Mouse (Mus musculus): ENCODE measurements at regions not wholly inside any gene's neighbourhood (a gene's known extent, or its start where the extent isn't known, plus 50 kb on each side); places are given as distances from the start of the nearest gene placed in this dataset.

DNA sequence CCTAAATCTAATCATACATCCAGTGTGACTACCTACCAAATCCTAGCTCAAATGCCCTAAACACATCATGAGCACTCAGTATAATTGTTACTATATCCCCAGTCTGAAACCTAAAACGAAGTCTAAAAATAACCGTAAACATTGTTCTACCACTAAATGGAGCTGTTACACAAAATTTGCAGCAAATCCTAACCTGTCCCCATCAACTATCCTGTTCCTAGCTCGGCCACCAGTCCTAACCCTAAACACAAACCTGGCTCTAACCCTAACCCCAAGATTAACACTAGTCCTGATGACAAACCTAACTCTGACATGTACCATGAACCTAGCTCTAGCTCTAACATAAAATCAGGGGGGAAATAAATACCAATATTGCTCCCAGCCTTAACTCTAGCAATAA lies 69.5 kb downstream of the Olfr1505 start:
- TF ChIP-seq CTCF (IDR thresholded peaks at IDR 0.05; ENCODE audit: extremely low read depth, insufficient read depth, insufficient read length, insufficient replicate concordance): no peak
- no peak for TF ChIP-seq POLR2A (IDR thresholded peaks at IDR 0.05; ENCODE audit: low read depth, low read length)

Data from spleen, adult 2 months (tissue).